27 mouse cellular contexts compared by ENCODE assay signal in genomic region chr6:95611059-95611458, GRCm38 (mm10).
"Had no signal": no experiment of that assay in that cellular context is flagged by ENCODE, and none has a peak within 500 bp of the region (broad histone marks: within the 10 kb centered on the region; RNA-seq: fewer than 3 reads in every experiment).

No protein-coding gene starts in this region.

- H3K9me3 ChIP-seq: heart, embryonic 13.5 days; heart, embryonic 15.5 days; hindbrain, embryonic 13.5 days; hindbrain, embryonic 15.5 days; limb, embryonic 10.5 days; limb, embryonic 12.5 days; liver, embryonic 13.5 days; liver, embryonic 15.5 days had no signal

- H3K9ac ChIP-seq: heart, embryonic 13.5 days; heart, embryonic 15.5 days; hindbrain, embryonic 13.5 days; hindbrain, embryonic 15.5 days; limb, embryonic 12.5 days; liver, embryonic 13.5 days; liver, embryonic 15.5 days had no signal

- DNase-seq: gastrocnemius, adult 2 months; gastrocnemius, postnatal 10 days; gastrocnemius, postnatal 25 days; heart, adult 11 months; heart, adult 2 months; heart, postnatal 14 days; heart, postnatal 36 days; kidney, adult 11 months; kidney, adult 8-10 months; kidney, postnatal 10 days; kidney, postnatal 25 days; kidney, postnatal 4 days; liver; liver, embryonic 13.5 days had no signal

- H3K4me2 ChIP-seq: heart, embryonic 11.5 days; heart, embryonic 13.5 days; heart, embryonic 15.5 days; hindbrain, embryonic 13.5 days; hindbrain, embryonic 15.5 days; limb, embryonic 12.5 days; liver, embryonic 11.5 days; liver, embryonic 13.5 days; liver, embryonic 15.5 days had no signal

- H3K27me3 ChIP-seq: heart, embryonic 13.5 days; heart, embryonic 15.5 days; hindbrain, embryonic 13.5 days; hindbrain, embryonic 15.5 days; limb, embryonic 12.5 days; liver, embryonic 13.5 days; liver, embryonic 15.5 days had no signal

- H3K4me3 ChIP-seq: gastrocnemius, adult 2 months; heart, adult 2 months; heart, embryonic 13.5 days; heart, embryonic 15.5 days; hindbrain, embryonic 13.5 days; hindbrain, embryonic 15.5 days; layer of hippocampus, adult 2 months; left cerebral cortex, adult 2 months; limb, embryonic 10.5 days; limb, embryonic 12.5 days; liver, embryonic 13.5 days; liver, embryonic 15.5 days had no signal

- H3K36me3 ChIP-seq: heart, embryonic 15.5 days; hindbrain, embryonic 13.5 days; hindbrain, embryonic 15.5 days; limb, embryonic 10.5 days; limb, embryonic 12.5 days; liver, embryonic 13.5 days; liver, embryonic 15.5 days had no signal

- H3K27ac ChIP-seq: gastrocnemius, adult 2 months; heart, adult 2 months; heart, embryonic 13.5 days; heart, embryonic 15.5 days; hindbrain, embryonic 13.5 days; hindbrain, embryonic 15.5 days; hindbrain, postnatal 0 days; layer of hippocampus, adult 2 months; left cerebral cortex, adult 2 months; limb, embryonic 10.5 days; limb, embryonic 12.5 days; liver, embryonic 13.5 days; liver, embryonic 15.5 days had no signal

- ATAC-seq: hindbrain, postnatal 0 days; intestine, embryonic 16.5 days had no signal

- H3K4me1 ChIP-seq: heart, embryonic 13.5 days; heart, embryonic 15.5 days; hindbrain, embryonic 15.5 days had no signal
